Mouse (Mus musculus) kidney, embryonic 16.5 days (tissue): ENCODE data around the gene Sox6. TPM values are rescaled to one million over a fixed set of nuclear protein-coding genes. Genes with fewer than 3 reads are reported as not detected.
A peak's percentile ranks its signal among the peaks of the same experiment; 100 is the strongest.
"Not testable (repeated sequence)": the region's sequence is repeated elsewhere in the genome, so short reads cannot be mapped to it uniquely, and the experiment has no call there.

Experiments used
- ATAC-seq: fragments of 200-750 bp; cut with Nextera tagmentation; 2 replicates; pipeline ENCODE4 v1.8.0; 2017; ENCODE audit warnings: moderate TSS enrichment; ENCODE audit not compliant: low FRiP score, low TSS enrichment
- H3K27ac ChIP-seq: fragments of 300-500 bp; sonication (generic); 2 replicates; pipeline ENCODE4 v1.5.1; 2014; ENCODE audit warnings: low read length
- H3K27me3 ChIP-seq: fragments of 300-500 bp; sonication (generic); 2 replicates; pipeline ENCODE4 v1.6.1; 2014; ENCODE audit warnings: low read length, control low read depth, mixed read lengths; ENCODE audit not compliant: insufficient read depth
- H3K36me3 ChIP-seq: fragments of 300-500 bp; sonication (generic); 2 replicates; pipeline ENCODE4 v1.6.1; 2014; ENCODE audit warnings: low read length, control low read depth, mixed read lengths; ENCODE audit not compliant: insufficient read depth
- H3K4me1 ChIP-seq: fragments of 300-500 bp; sonication (generic); 2 replicates; pipeline ENCODE4 v1.6.1; 2014; ENCODE audit warnings: low read length, control low read depth, mixed read lengths; ENCODE audit not compliant: insufficient read depth
- H3K4me2 ChIP-seq: fragments of 300-500 bp; sonication (generic); replicated peaks from 2 replicates; pipeline ENCODE4 v1.6.1; 2014; ENCODE audit warnings: low read depth, low read length
- H3K4me3 ChIP-seq: fragments of 300-500 bp; sonication (generic); 2 replicates; pipeline ENCODE4 v1.5.1; 2014; ENCODE audit warnings: mild to moderate bottlenecking, low read length
- H3K9ac ChIP-seq: fragments of 300-500 bp; sonication (generic); replicated peaks from 2 replicates; pipeline ENCODE4 v1.6.1; 2014; ENCODE audit warnings: low read length
- H3K9me3 ChIP-seq: fragments of 300-500 bp; sonication (generic); 2 replicates; pipeline ENCODE4 v1.6.1; 2016; ENCODE audit warnings: low read length, control low read depth
- WGBS: fragments of 180-500 bp; shearing (Covaris S2); extraction: QIAGEN DNeasy Blood & Tissue Kit; methylation state at CpG from one replicate; pipeline ENCODE4 v1.1.7; 2014; 5-methylcytosine and 5-hydroxymethylcytosine counted together
- polyA plus RNA-seq: library from polyadenylated mRNA; unstranded; fragments of >200 nt; fragmentation: Nextera tagmentation; extraction: Ambion mirVana; gene quantifications from 2 replicates; pipeline ENCODE4 v1.2.1, GENCODE M21; 2015

The Sox6 gene
- polyA plus RNA-seq, 1 experiment from 2014 or later = 18.9 TPM

DNA sequence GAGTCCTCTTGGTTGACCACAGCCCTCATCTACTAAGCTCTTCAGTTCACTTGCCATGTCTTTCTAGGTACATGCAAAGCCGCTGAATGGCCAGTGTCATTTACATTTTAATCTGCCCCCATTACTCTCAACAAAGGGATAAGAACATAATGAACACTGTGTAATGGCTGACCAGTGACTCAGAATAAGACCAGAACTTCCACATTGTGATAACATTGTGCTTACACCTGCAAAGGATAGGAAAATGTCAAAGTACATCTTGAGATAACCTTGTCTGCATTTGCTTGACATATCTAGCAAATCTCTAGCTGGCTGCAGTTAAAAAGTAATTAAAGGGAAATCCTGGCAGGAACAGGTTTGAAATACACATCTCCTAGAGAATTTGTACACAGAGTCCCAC, 431.1 kb downstream of the Sox6 start:
- no peak overlapping the region for H3K4me3 ChIP-seq
- no peak for ATAC-seq
- H3K9me3 ChIP-seq = no peaks in the 10 kb centered on the region
- H3K4me1 ChIP-seq = no peaks in the 10 kb centered on the region
- 90% methylated on average over 1 of the region's 1 CpGs for WGBS
- H3K36me3 ChIP-seq = no peaks in the 10 kb centered on the region
- no peaks in the 10 kb centered on the region for H3K27me3 ChIP-seq
- H3K9ac ChIP-seq = no peak overlapping the region
- no peak overlapping the region for H3K27ac ChIP-seq
- no peak overlapping the region for H3K4me2 ChIP-seq

DNA sequence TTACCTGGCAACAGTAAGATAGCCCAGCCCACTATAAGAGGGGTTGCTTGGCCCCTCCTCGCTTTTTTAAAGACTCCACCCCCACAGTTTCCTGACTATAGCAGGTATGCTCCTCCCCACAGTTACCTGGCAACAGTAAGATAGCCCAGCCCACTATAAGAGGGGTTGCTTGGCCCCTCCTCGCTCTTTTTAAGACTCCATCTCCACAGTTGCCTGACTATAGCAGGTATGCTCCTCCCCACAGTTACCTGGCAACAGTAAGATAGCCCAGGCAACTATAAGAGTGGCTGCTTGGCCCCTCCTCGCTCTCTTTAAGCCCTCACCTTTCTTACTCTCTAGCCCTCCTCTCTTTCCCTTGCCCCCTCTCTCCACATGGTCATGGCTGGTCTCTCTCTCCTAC, 432.5 kb downstream of the Sox6 start:
- not testable (repeated sequence) for H3K4me2 ChIP-seq, ATAC-seq
- 66% methylated on average over 3 of the region's 3 CpGs for WGBS

GRCm38 (mm10) chr7:115604883-115605282, 433.7 kb downstream of the Sox6 start:
- Histone ChIP-seq H3K27me3 (no peaks in the 10 kb centered on the region), H3K27ac (no peak overlapping the region), H3K9ac (no peak overlapping the region), H3K4me1 (no peaks in the 10 kb centered on the region), H3K36me3 (no peaks in the 10 kb centered on the region), H3K4me3 (no peak overlapping the region), H3K4me2 (no peak overlapping the region), H3K9me3 (no peaks in the 10 kb centered on the region)
- 71% methylated on average over 7 of the region's 7 CpGs for WGBS
- no peak for ATAC-seq

More for the DNA sequence above, 432.5 kb downstream of the Sox6 start:
- not testable (repeated sequence) for H3K27me3 ChIP-seq, H3K36me3 ChIP-seq, H3K27ac ChIP-seq, H3K4me3 ChIP-seq, H3K4me1 ChIP-seq, H3K9ac ChIP-seq, H3K9me3 ChIP-seq

- H3K4me2 ChIP-seq = no peak overlapping the region
- 31% methylated on average over 6 of the region's 6 CpGs for whole genome bisulfite sequencing
- no peak overlapping the region for H3K27ac ChIP-seq
- ATAC-seq = peak; percentile 86; the same call in 1 of the 2 replicates
- H3K9ac ChIP-seq = no peak overlapping the region
- H3K27me3 ChIP-seq = no peaks in the 10 kb centered on the region
- H3K9me3 ChIP-seq = no peaks in the 10 kb centered on the region
- H3K36me3 ChIP-seq = no peaks in the 10 kb centered on the region
- peaks cover 9% of the 10 kb centered on the region for H3K4me1 ChIP-seq
- no peak overlapping the region for H3K4me3 ChIP-seq
These were observed 441.2 kb downstream of the Sox6 start for GRCm38 (mm10) chr7:115597376-115597775.

DNA sequence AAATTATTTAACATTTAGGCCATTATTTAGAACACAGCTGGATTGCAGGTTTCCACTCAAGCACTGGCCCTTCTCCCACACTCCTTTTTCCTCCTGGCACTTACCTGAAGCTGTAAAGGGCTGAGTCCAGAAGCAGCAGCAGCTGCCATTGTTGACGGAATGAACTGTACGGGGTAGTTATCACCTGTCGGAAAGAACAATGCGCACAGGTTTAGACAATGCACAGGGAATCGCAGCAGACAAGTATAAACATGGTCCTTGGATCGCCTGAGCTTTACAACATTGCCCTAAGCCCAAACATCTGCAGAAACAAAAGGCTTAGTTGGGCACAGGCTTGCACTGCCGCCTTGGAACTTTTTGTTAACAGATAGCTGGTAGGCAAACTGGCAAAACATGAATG, 458.1 kb downstream of the Sox6 start:
- Histone ChIP-seq H3K4me2 (no peak overlapping the region), H3K4me1 (no peaks in the 10 kb centered on the region), H3K36me3 (no peaks in the 10 kb centered on the region), H3K4me3 (no peak overlapping the region), H3K27ac (no peak overlapping the region), H3K27me3 (no peaks in the 10 kb centered on the region), H3K9me3 (no peaks in the 10 kb centered on the region), H3K9ac (no peak overlapping the region)
- no peak for ATAC-seq
- 86% methylated on average over 7 of the region's 7 CpGs for WGBS

GRCm38 (mm10) chr7:115579826-115580225, 458.8 kb downstream of the Sox6 start:
- ATAC-seq = no peak
- Histone ChIP-seq H3K27me3 (no peaks in the 10 kb centered on the region), H3K4me1 (no peaks in the 10 kb centered on the region), H3K36me3 (no peaks in the 10 kb centered on the region), H3K9ac (no peak overlapping the region), H3K27ac (no peak overlapping the region), H3K4me3 (no peak overlapping the region), H3K4me2 (no peak overlapping the region), H3K9me3 (no peaks in the 10 kb centered on the region)
- 80% methylated on average over 3 of the region's 3 CpGs for WGBS

- no peak overlapping the region for H3K4me3 ChIP-seq
- no peaks in the 10 kb centered on the region for H3K4me1 ChIP-seq
- H3K36me3 ChIP-seq = no peaks in the 10 kb centered on the region
- no peak overlapping the region for H3K4me2 ChIP-seq
- ATAC-seq = no peak
- WGBS = 38% methylated on average over 1 of the region's 1 CpGs
- no peak overlapping the region for H3K9ac ChIP-seq
- H3K9me3 ChIP-seq = no peaks in the 10 kb centered on the region
- no peaks in the 10 kb centered on the region for H3K27me3 ChIP-seq
- no peak overlapping the region for H3K27ac ChIP-seq
These were observed 462.2 kb downstream of the Sox6 start for GRCm38 (mm10) chr7:115576387-115576786.

GRCm38 (mm10) chr7:115574834-115575233, 463.8 kb downstream of the Sox6 start:
- Histone ChIP-seq H3K36me3 (no peaks in the 10 kb centered on the region), H3K27me3 (no peaks in the 10 kb centered on the region), H3K9ac (no peak overlapping the region), H3K4me2 (no peak overlapping the region), H3K4me1 (no peaks in the 10 kb centered on the region), H3K9me3 (no peaks in the 10 kb centered on the region), H3K4me3 (no peak overlapping the region), H3K27ac (no peak overlapping the region)
- ATAC-seq = no peak
- WGBS = 49% methylated on average over 1 of the region's 1 CpGs

- Histone ChIP-seq H3K27me3 (no peaks in the 10 kb centered on the region), H3K36me3 (no peaks in the 10 kb centered on the region), H3K27ac (no peak overlapping the region), H3K4me2 (peak overlapping the region; percentile 41), H3K4me3 (peak overlapping the region; percentile 14; the same call in 1 of the 2 replicates), H3K4me1 (peaks cover 9% of the 10 kb centered on the region; the same call in 1 of the 2 replicates), H3K9ac (no peak overlapping the region), H3K9me3 (no peaks in the 10 kb centered on the region)
- WGBS = 15% methylated on average over 9 of the region's 9 CpGs
- ATAC-seq = peak; percentile 91; the same call in 1 of the 2 replicates
These were observed 469.8 kb downstream of the Sox6 start for GRCm38 (mm10) chr7:115568821-115569240.

DNA sequence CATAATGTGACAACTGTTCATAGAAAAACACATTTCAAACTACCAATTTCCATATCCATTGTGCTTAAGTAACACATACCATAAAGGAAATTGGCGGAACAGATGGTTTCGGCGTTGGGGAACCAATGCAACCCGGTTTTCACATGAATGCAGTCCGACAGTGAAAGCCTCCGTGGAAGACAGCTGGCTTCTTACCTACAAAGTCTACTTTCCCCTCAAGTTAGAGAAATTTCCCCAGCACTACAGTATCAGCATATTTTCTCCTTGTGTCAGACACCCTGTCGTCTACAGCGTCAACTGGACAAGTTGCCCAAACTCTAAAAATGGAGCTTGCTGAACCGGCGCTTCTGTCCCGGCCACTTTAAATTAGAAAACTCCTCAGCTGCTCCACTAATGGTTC, 470.3 kb downstream of the Sox6 start:
- ATAC-seq = no peak
- Histone ChIP-seq H3K4me3 (peak overlapping the region; percentile 14; the same call in 1 of the 2 replicates), H3K27ac (no peak overlapping the region), H3K4me1 (peaks cover 9% of the 10 kb centered on the region; the same call in 1 of the 2 replicates), H3K9me3 (no peaks in the 10 kb centered on the region), H3K9ac (no peak overlapping the region), H3K27me3 (no peaks in the 10 kb centered on the region), H3K4me2 (peak overlapping the region; percentile 41), H3K36me3 (no peaks in the 10 kb centered on the region)
- 65% methylated on average over 11 of the region's 11 CpGs for WGBS
